Mouse (Mus musculus) cerebellum, postnatal 36 days (tissue): ENCODE measurements around the gene Agbl1.

Experiments used
- DNase-seq, 2 experiments: peaks; one replicate each; pipeline ENCODE4 v3.0.0; 2021 to 2022; ENCODE audit warnings: mixed read lengths in 2 of 2

Agbl1 gene

DNA sequence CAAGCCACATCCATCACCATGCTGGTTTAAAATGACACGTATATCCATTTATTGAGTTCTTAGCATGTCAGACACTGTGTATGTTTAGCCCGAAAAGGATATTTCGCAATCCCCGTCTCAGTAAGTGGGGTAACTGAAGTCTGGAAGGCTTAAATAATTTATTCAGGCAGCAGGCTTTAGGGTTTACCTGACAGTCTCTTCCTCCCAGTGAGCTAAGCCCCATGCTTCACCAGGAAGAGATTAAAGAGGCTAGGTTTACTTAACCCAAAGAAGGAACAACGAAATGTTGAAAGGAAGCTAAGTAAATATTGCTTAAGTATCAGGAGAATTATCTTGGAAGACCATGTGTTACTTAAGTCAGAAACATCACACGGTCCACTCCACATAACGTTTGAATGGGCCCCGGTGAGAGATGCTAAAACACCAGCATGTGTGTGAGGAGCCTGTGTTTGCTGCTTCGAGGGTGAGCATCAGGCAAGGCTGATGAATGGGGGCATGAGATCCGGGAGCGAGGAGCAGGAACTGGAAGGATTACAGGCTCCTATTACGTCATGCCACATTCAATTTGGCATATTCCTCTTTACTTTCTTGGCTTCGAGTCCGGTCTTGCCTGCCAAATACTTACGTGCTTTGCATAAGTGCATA is 162.7 kb downstream of the Agbl1 start:
- DNase-seq = no peak

DNA sequence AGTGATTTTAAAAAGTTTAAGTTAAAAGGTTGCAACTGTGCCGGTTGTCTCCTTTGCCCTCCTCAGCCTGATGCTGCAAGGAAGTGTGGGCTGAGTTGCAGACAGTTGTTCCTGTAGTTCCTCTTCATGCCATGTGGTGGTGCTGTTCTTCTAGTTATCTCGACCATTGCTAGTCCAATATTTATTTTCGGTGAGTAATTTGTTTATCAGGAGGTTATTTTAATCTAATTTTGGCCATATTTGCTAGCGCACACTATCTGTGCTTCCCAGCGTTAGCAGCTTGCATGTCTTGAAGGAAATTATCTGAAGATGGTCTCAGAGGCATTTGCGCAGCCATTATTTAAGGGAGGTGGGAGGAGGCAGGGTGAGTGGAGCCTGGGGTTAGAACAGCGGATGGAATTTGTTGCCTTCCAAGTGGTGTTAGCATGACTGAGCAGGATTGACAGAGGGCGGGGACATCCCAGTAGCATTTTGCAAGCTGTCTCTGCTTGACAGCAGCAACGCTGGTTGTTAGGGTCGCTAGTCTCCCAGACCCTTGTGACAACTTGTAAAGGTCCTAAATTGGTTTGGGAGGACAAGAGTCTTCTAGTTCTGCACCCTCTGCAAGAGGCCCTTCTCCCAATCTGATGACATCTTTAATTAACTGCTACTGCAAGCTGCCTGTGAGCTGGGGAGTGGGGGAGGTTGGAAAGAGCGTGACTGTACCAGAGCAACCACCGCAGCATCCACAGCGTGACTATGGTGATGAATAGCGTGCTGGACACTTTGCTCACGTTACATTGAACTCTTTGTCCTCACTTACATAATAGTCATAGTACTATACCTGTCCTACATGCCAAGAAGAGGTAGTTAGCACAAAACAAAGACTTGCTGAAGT is 163.5 kb downstream of the Agbl1 start:
- DNase-seq = peak; percentile 60 to 72

DNA sequence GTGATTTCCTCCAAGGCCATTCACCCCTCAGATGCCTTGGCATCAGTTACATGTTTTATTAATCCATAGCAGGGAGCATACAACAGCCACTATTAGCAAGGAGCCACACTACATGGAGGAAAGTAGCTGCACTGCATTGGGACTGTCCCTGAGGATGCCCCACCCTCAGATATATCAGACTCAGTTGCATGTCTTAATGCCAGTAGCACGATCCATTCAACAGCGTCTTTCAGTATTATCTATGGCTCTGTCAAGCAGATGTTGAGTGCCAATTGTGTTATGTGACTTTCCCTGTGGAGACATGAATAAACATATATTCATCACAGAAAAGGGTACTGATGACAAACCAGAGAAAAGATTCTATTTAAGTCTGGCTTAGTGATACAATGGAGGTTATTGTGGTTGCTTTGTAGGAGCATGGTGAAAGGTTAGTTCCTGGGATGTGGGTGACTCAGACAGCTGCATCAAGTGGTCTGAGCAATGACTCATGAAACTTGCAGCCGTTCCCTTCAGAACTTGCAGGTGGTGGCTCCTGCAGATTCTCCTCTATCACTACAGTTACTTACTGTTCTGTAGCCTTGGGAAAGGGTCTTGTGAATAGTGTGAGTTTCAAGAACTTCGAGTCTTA is 178.4 kb downstream of the Agbl1 start:
- no peak for DNase-seq

DNA sequence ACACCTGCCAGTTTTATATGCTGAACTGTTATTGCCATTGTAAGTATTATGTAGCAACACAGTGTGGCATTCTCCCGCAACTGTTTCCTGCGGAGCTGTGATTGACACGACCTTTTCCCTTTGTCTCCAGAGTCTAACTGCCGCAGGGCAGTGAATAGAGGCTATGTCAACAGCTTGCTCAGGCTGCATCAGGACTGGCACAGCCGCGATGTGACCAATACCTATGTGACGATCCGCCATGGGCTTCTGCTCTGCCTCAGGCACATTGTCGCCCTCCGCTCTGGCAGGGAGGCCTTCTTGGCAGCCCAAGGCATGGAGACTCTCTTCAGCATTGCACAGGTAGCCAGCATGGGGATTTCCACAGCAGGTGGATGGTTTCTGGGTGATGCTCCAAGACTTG is 179.3 kb downstream of the Agbl1 start:
- no peak for DNase-seq

DNA sequence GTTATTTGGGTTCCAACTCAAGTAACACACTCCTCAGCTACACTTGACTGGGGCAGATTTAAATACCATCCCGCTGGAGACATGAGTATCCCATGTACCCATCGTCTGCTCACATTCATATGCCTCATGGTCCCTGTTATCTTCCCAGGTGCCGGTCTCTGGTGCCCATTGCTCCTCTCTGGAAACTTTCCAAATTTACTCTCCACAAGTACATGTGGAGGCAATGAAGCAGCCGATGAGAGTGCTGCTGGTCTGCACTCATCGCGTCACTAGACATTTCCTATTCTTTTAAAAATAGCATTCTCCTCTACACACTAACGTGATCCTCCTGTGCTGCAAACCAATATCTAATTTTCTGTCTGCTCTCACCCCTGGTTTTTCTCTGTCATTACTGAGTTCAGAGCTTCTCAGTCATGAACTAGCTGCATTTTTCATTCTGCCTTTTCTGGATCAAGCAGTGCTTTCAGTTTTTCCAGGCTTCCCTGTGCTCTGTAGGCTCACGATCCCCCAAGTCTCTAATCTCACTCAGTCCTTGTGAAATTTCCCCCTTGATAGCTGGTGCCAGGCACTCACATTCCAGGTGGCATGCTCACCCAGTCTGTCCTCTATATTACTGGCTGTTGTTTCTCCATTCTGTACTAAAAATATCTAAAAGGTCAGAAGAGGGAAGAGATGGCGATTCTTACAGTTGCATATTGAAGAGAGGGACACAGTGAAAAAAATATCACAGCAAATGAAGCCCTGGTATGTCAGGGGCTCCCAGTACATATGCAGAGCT is 180.9 kb downstream of the Agbl1 start:
- no peak for DNase-seq

DNA sequence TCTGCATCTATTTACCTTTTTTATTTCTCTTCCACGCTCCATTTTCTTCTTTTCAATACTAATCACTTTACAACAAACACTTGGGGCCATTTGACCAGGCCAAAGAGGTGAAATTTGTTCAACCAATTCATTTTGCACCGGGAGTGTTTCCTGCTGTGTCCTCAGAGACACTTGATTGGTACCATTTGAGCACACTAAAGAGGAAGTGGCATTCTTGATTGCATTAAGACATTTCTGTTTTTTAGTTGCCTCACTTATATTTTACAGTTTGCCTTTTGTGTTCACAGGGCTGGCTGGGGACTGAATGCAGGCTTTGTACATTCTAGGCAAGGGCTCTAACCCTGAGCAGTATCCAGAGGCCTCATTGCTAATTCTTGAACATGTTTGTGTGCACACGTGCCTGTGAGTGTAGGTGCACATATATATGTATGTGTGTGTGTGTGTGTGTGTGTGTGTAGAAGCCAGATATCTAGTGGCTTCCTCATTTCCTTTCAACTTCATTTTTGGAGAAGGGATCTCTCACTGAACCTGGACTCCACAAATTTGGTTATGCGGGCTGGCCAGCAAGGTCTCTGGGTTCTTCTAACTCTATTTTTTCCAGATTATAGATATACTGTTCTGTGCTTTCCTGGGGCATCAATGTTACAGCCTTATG is 182.4 kb downstream of the Agbl1 start:
- no peak for DNase-seq

DNA sequence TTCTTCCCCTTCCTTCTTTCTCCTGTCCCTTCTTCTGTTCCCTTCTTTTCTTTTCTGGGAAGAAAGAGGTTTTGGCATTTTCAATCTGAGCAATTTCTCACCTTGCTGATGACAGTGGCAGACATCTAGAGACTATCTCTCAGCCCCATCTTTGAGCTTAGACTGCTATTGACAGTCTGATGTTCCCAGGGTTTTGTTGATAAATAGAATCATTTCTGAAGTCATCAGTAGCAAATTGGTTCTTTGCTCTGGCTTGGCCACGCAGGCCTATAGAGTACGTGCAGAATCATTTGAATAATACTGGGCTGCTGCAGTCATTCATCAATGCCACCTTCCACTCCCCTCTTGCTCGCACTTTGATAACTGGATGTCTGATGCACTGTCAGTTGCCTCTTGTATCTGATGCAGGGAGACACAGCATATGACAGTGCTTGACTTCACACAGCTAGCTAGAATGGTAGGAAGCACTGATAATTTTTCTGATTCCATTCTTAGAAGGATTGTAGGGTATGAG is 186.5 kb downstream of the Agbl1 start:
- no peak for DNase-seq

DNA sequence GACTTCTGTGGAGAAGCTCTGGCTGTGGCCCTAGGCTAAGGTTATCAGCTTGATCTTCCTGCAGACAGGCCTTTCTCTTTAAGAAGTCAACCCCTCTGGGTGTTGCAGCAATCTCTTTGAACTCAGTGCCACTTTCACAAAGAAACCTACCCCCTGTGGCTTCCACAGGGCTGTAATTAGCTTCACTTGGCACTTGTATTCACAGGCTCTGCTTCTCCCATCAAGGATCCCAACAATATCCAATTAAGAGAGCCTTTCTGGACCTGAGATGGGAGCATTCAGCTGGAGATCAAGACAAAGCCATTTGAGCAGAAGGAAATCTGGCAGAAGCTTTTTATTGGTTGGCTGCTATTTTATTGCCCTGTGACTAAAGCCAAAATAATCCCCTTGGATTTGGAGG is 208.9 kb downstream of the Agbl1 start:
- no peak for DNase-seq

DNA sequence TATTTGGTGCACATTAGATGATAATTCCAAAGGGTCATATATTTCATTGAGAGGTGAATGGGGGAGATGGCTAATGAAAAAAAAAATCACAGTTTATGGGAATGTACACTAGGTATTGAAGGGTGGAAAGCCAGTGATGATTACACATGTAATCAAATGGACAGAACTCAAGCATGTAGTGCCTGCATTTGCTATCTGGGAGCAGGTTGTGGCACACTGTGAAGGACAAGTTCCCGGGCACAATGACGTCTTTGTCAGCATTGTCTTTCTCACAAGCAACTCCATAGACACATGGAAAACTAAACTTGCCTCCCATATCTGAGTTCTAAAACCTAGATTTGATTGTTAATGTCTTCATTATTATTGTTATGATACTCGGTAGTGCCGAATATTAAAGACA is 209.3 kb downstream of the Agbl1 start:
- DNase-seq = no peak

DNA sequence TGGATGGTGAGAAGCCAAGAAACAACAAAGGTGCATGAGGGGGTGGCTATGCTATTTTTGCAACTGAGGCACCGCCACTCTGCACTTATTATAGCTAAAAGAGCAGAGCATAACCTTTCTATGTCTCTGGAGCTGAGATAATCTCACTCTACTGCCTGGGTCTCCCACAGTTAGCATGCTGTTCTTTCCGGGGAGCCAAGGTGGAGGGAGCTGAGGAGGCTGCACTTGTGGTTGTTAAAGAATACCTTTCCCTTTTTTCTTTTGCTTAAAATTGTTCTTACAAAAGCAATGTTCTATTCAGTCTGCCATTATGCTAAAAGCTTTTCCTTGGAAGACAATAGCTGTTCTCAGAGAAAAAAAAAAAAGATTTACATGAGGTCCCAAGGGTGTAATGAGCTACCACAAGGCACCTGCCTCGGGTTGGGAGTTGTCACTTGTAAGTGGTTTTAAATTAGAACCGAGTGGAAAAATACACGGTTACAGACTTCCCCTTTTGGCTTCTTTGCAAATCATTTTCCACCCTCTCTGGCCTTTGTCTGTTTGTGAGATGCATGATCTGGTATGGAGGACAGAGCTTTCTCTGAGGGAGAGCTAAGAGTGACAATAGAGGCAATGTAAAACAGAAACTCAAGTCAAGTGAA is 232.8 kb downstream of the Agbl1 start:
- DNase-seq = no peak

DNA sequence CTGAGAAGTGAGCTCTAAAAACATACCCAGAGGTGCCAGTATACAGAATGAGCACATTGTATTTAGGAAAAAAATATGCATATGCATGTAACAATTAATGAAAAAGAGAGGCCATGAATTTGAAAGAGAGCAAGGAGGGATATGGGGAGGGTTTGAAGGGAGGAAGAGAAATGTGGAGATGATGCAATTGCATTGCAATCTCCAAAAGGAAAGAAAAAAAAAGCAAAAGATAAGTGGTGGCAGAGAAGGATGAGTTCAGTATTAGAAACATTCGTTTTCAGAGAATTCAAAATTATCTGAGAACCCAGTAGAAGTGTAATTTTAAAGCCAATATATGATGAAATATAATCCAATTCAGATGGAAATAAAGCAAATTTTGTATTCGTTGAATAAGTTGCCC is 236.7 kb downstream of the Agbl1 start:
- no peak for DNase-seq

DNA sequence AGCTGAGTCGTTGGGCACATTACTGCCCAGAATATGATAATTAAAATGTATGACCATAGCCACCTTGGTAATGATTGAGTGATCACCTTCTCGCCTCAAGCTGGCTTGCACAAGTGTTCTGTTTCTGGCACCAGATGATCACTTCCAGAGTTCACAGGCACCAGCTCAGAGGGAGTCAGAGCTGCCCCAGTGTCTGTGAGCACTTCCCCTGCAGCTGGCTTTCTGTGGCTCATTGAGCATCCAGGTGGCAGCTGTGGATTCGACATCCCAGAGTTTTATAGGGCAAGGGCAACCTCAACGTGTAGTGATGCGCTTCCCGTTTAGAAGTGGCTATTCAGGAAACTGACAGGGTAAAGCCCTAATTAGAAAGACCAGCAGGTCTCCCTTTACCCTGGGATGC is 244.5 kb downstream of the Agbl1 start:
- no peak for DNase-seq

DNA sequence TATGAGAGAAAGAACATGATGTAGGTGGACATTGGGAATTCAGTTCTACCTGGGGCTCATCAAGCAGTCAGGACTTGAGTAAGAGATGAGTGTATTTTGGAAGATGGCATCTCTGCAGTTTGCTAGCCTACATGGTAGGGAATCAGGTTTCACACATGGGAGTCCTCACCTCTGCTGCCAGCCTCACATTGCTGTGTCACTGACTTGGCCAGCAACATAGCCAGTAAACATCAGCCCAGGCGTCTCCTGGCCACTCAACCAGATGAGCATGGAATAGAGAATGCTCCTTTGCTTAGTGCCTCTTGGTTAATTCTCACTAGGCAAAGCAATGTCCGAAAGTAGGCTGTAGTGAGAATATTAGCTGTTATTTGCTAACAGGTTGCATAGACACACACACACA is 255.9 kb downstream of the Agbl1 start:
- DNase-seq = no peak

DNA sequence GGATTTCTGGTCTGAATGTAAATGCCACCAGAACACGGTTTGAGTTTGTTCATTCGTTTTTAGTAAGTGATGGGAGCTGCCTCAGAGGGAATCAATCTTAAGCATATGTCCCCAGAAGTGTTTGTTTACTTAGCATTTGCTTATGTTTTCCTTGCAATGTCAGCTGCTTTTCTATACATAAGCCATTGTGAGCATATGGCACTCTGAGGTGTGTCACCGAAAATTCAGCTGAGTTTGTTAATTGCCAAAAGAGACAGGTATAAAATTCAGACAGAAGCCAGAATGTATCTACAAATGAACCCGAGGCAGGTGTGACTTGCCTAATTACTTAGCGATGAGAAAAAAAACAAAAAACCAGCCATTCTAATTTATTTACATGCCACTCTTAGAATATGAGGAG is 257.8 kb downstream of the Agbl1 start:
- DNase-seq = no peak

DNA sequence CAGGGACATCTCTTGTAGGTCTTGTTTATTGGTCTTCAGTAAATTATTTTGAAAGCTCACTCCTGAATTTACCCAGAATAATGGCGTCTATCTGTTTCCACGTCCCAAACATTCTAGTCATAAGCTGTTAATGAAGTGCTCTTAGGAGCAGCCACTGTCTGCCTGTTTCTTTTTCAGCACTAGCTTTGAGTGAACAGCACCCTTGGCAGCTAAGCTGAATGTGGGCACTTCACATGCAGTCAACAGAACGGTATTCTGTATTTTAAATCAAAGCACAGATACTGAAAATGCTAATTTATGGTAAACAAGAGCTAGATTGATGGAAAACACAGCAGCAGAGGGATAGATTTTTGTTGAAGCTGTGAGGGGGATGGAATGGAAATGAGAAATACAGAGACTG is 294.6 kb downstream of the Agbl1 start:
- DNase-seq = no peak

DNA sequence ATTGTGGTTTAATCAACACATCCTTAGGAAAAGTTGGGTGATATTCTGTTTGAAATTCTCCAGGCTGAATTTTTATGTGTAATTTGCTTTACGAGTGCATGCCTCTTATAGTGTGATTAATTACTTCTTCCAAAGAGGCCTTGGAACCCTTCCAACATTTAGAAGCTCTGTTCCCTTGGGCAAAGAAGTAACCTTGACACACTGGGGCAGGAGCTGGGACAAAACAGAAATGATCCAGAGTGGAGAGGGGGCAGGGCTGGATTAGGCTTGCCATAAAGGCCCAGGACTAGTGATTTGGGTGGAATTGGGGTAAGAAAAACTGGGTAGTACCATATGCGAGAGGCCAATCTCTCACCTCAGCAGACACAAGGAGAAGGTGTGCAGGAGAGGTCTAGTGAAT is 316.8 kb downstream of the Agbl1 start:
- no peak for DNase-seq

DNA sequence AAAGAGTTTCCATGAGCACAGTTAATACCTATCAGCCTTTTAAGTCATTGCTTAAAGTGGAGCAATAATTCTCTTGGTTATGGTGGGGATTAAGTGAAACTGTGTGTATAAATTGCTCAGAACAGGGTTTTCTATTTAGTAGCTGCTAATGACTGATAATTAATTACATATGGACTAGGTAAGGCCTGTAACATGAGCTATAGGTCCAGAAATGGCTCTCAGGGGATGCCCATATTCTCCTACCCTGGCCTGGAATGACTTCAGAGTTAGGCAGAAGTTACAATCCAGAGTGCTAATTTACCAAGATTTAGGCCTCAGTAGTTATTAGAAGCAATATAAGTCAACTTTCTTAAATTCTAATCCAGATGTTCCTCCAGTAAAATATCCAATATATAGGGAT is 317.6 kb downstream of the Agbl1 start:
- DNase-seq = no peak

DNA sequence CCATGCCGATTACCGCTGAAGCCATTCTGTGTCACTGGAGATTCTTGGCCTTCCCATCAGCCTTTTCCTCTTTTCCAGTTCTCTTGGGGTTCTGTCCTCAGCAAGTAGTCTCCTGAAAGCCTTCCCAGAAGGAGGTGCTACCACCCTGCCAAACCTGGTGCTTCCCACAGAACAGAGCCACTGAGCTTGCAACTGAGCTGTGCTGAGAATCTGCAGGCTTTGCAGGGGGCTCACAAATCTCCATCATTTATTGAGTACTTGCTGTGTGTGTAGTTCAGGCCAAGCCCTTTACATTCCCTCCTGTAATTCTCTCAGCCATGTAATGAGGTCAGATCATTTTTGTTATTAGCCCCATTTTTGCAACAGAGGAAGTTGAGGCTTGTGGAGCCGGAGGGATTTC is 322.2 kb downstream of the Agbl1 start:
- no peak for DNase-seq

DNA sequence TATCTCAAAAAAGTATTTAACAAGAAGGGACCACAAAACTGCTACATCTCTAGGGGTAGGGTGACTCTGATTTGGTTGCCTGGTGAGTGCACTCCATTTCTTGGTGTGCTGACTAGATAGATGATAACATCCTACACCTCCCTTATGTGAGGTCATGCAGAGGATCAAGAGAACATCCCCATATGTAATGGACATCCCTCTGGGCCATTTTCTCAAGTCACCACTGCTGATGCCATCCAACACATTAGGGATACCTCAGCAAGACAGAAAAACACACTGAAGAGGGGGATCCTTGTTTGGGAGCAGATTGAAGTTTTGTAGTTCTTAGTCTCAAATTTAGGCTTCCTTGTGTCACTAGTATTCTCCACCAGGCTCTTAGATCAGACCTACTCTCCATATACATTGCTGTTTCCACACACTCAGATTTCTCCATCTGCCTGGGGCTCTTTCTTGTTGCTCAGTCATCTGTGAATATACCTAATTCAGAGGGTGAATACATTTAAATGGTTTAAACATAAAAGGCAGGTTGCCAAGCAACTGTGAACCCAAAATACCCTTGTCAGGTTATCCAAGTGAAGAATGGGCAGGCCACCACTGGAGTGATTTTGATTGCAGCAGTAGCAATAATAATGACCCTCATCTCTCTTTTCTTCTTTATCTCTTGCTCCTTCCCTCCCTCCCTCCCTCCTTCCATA is 331.0 kb downstream of the Agbl1 start:
- no peak for DNase-seq

DNA sequence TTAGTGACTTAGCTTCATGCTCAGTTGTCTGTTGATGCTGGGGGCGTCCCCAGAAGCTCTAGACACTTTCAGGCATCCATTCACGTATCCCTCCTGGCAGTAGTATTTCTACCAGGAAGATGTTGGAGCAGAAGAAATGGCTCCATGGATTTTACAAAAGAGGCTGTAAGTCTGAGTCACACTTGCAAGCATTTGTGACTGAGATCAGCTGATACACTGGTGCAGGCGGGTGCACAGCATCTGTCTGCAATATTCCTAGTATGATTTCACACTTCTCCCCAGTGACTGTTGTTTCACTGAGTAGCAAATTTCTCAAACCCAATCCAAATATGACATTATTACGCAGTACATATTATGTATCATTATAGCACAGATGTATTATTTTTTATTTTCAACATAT is 332.8 kb downstream of the Agbl1 start:
- DNase-seq = no peak

DNA sequence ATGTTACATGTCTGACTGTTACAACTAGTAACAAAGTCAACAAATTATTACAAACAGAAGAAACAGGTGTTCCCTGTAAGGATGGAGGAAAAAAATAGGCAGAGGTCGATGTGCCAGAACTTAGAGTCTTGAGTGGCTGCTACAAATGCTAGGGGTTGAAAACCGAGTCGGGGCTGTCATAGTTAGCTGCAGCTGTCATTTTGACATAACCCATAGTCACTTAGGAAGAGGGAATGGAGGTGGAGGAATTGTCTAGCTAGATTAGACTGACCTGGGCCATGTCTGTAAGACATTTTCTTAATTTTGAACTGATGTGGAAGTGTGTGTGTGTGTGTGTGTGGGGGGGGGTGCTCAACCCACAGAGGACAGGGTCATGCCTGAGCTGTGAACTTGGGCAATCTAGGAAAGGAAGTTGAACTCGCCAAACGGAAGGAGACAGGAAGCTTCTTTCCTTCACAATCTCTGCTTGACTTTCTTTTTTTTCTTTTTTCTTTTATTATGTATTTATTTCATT is 364.9 kb downstream of the Agbl1 start:
- no peak for DNase-seq
